Comparison of ENCODE assay signal across 22 mouse cellular contexts in the genomic region with DNA sequence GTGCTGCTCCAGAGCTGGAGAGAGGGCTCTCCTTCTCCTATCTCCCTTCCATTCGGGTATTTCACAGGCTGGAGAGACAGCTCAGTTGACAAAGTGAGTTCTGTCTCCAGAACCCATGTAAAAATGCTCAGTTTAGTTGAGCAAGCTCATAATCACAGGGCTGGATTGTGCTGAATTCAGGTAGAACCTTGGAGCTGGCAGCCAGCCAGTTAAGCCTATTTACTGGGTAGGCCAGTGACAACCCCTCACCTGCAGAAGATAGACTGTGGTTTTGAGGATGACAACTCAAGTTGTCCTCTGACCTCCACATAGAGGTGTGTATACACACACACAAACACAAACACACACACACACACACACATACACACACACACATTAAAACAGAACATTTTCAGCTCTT.
A peak's percentile ranks its signal among the peaks of the same experiment; 100 is the strongest.
DNase-seq lines count a peak whose midpoint lies in the region; ATAC-seq and TF ChIP-seq lines count a peak whose summit lies in the region.
"Had no signal": no experiment of that assay in that cellular context is flagged by ENCODE, and none has a peak within 500 bp of the region (broad histone marks: within the 10 kb centered on the region; RNA-seq: fewer than 3 reads in every experiment).

No protein-coding gene starts in this region.

- no peak overlapping the region for H3K4me2 ChIP-seq in embryonic facial prominence, embryonic 13.5 days
- no peak overlapping the region for H3K4me2 ChIP-seq in kidney, embryonic 14.5 days (replicated peaks; ENCODE audit: low read depth, low read length)
- no peak overlapping the region for H3K4me2 ChIP-seq in lung, embryonic 14.5 days
- H3K4me2 ChIP-seq: forebrain, embryonic 13.5 days; heart, embryonic 13.5 days; hindbrain, embryonic 15.5 days had no signal

- H3K4me1 ChIP-seq in embryonic facial prominence, embryonic 13.5 days = peaks cover 20% of the 10 kb centered on the region
- peaks cover 7% of the 10 kb centered on the region for H3K4me1 ChIP-seq in embryonic facial prominence, embryonic 10.5 days
- H3K4me1 ChIP-seq in kidney, embryonic 14.5 days (ENCODE audit: control insufficient read depth, insufficient read depth, low read length) = no peaks in the 10 kb centered on the region
- H3K4me1 ChIP-seq in lung, embryonic 14.5 days (ENCODE audit: insufficient read depth) = no peaks in the 10 kb centered on the region

- H3K27me3 ChIP-seq in embryonic facial prominence, embryonic 13.5 days = no peaks in the 10 kb centered on the region
- no peaks in the 10 kb centered on the region for H3K27me3 ChIP-seq in embryonic facial prominence, embryonic 10.5 days (replicated peaks; ENCODE audit: low read depth, poor library complexity, severe bottlenecking)
- H3K27me3 ChIP-seq in kidney, embryonic 14.5 days (ENCODE audit: control insufficient read depth, insufficient read depth, low read length) = no peaks in the 10 kb centered on the region
- no peaks in the 10 kb centered on the region for H3K27me3 ChIP-seq in lung, embryonic 14.5 days (ENCODE audit: insufficient read depth, low read length)
- H3K27me3 ChIP-seq: CH12.LX; forebrain, embryonic 13.5 days; heart, embryonic 13.5 days; hindbrain, embryonic 15.5 days; Patski had no signal

- no peak overlapping the region for H3K4me3 ChIP-seq in embryonic facial prominence, embryonic 13.5 days
- H3K4me3 ChIP-seq in embryonic facial prominence, embryonic 10.5 days = no peak overlapping the region
- H3K4me3 ChIP-seq in kidney, embryonic 14.5 days (ENCODE audit: low read length) = no peak overlapping the region
- H3K4me3 ChIP-seq in lung, embryonic 14.5 days (ENCODE audit: low read depth, low read length) = no peak overlapping the region
- H3K4me3 ChIP-seq: forebrain, embryonic 13.5 days; gastrocnemius, adult 2 months; heart, embryonic 13.5 days; hindbrain, embryonic 15.5 days had no signal

- TF ChIP-seq CTCF in lung, embryonic 14.5 days (IDR thresholded peaks at IDR 0.05; ENCODE audit: low read depth) = no peak

- H3K9me3 ChIP-seq in embryonic facial prominence, embryonic 13.5 days = no peaks in the 10 kb centered on the region
- no peaks in the 10 kb centered on the region for H3K9me3 ChIP-seq in embryonic facial prominence, embryonic 10.5 days
- no peaks in the 10 kb centered on the region for H3K9me3 ChIP-seq in kidney, embryonic 14.5 days (ENCODE audit: control insufficient read depth, low read length)
- H3K9me3 ChIP-seq in lung, embryonic 14.5 days (ENCODE audit: low read depth, low read length) = no peaks in the 10 kb centered on the region
- H3K9me3 ChIP-seq: forebrain, embryonic 13.5 days; heart, embryonic 13.5 days; hindbrain, embryonic 15.5 days had no signal

- no peaks in the 10 kb centered on the region for H3K36me3 ChIP-seq in embryonic facial prominence, embryonic 13.5 days
- no peaks in the 10 kb centered on the region for H3K36me3 ChIP-seq in embryonic facial prominence, embryonic 10.5 days (replicated peaks)
- no peaks in the 10 kb centered on the region for H3K36me3 ChIP-seq in kidney, embryonic 14.5 days (ENCODE audit: control insufficient read depth, insufficient read depth, low read length)
- no peaks in the 10 kb centered on the region for H3K36me3 ChIP-seq in lung, embryonic 14.5 days (ENCODE audit: insufficient read depth)
- H3K36me3 ChIP-seq: heart, embryonic 13.5 days; hindbrain, embryonic 15.5 days had no signal

- no peak overlapping the region for H3K9ac ChIP-seq in embryonic facial prominence, embryonic 13.5 days
- H3K9ac ChIP-seq in kidney, embryonic 14.5 days (ENCODE audit: low read depth, low read length) = no peak overlapping the region
- H3K9ac ChIP-seq in lung, embryonic 14.5 days = no peak overlapping the region
- H3K9ac ChIP-seq: forebrain, embryonic 13.5 days; forebrain, postnatal 0 days; heart, embryonic 13.5 days; hindbrain, embryonic 15.5 days had no signal

- peak overlapping the region; percentile 41; the same call in 1 of the 2 replicates for H3K27ac ChIP-seq in embryonic facial prominence, embryonic 13.5 days
- H3K27ac ChIP-seq in embryonic facial prominence, embryonic 10.5 days (replicated peaks) = no peak overlapping the region
- no peak overlapping the region for H3K27ac ChIP-seq in kidney, embryonic 14.5 days (ENCODE audit: low read depth, low read length)
- no peak overlapping the region for H3K27ac ChIP-seq in lung, embryonic 14.5 days (ENCODE audit: low read depth)
- H3K27ac ChIP-seq: forebrain, embryonic 13.5 days; gastrocnemius, adult 2 months; heart, embryonic 13.5 days; hindbrain, embryonic 15.5 days had no signal

- DNase-seq in embryonic facial prominence, embryonic 10.5 days (ENCODE audit: low spot score) = no peak
- DNase-seq in kidney, postnatal 14 days = peak; percentile 20
- peak; percentile 7 for DNase-seq in lung, embryonic 14.5 days
- DNase-seq in lung, adult 18-20 months = no peak
- DNase-seq in testis, postnatal 10 days (ENCODE audit: low spot score) = peak; percentile 46
- no peak for DNase-seq in testis, postnatal 14 days (ENCODE audit: low spot score)
- DNase-seq: adrenal gland, postnatal 14 days; cerebellum, adult 11-12 months; cerebellum, adult 9-11 months; forebrain, postnatal 0 days; gastrocnemius, adult 2 months; gastrocnemius, postnatal 36 days; heart, adult 11 months; heart, postnatal 36 days had no signal

- WGBS in embryonic facial prominence, embryonic 13.5 days = 71% methylated on average over 1 of the region's 1 CpGs
- 70% methylated on average over 1 of the region's 1 CpGs for WGBS in embryonic facial prominence, embryonic 10.5 days
- 70% methylated on average over 1 of the region's 1 CpGs for WGBS in kidney, embryonic 14.5 days
- 61% methylated on average over 1 of the region's 1 CpGs for WGBS in lung, embryonic 14.5 days

- no peak for ATAC-seq in embryonic facial prominence, embryonic 13.5 days (ENCODE audit: insufficient number of reproducible peaks, insufficient read depth, low FRiP score, low TSS enrichment, low read depth)
- ATAC-seq in kidney, embryonic 14.5 days (ENCODE audit: low FRiP score, low TSS enrichment) = no peak
- ATAC-seq in lung, embryonic 14.5 days (ENCODE audit: insufficient read depth) = no peak
- ATAC-seq: activated CD4-positive, CD25-positive, alpha-beta regulatory T cell, adult 4 months; forebrain, embryonic 13.5 days; forebrain, postnatal 0 days; Patski had no signal

Comparison
In these comparisons a context has a peak if more than half of its experiments do, and no peak if none do; other contexts are left out.
1. DNase-seq: peak in kidney, postnatal 14 days (single experiment), lung, embryonic 14.5 days (single experiment) and testis, postnatal 10 days (single experiment); none in embryonic facial prominence, embryonic 10.5 days (single experiment), lung, adult 18-20 months (0 of 2) and testis, postnatal 14 days (single experiment).